Mouse (Mus musculus) limb, embryonic 13.5 days (tissue): Measurements from ENCODE around the gene Steap3. TPM values are rescaled to one million over a fixed set of nuclear protein-coding genes. Genes with fewer than 3 reads are reported as not detected.

Experiments
- ATAC-seq: fragments of 200-750 bp; cut with Nextera tagmentation; 2 replicates; pipeline ENCODE4 v1.8.0; 2017; ENCODE audit warnings: low read depth, moderate number of reproducible peaks, moderate TSS enrichment; ENCODE audit not compliant: low FRiP score
- H3K27ac ChIP-seq: fragments of 300-500 bp; sonication (generic); 2 replicates; pipeline ENCODE4 v1.5.1; 2015; ENCODE audit warnings: inconsistent platforms, mild to moderate bottlenecking, moderate library complexity
- H3K27me3 ChIP-seq: fragments of 300-500 bp; sonication (generic); 2 replicates; pipeline ENCODE4 v1.6.1; 2015; ENCODE audit warnings: mild to moderate bottlenecking, inconsistent platforms
- H3K36me3 ChIP-seq: fragments of 300-500 bp; sonication (generic); 2 replicates; pipeline ENCODE4 v1.6.1; 2015; ENCODE audit warnings: inconsistent platforms, mild to moderate bottlenecking, moderate library complexity
- H3K4me1 ChIP-seq: fragments of 300-500 bp; sonication (generic); 2 replicates; pipeline ENCODE4 v1.6.1; 2015; ENCODE audit warnings: inconsistent platforms
- H3K4me2 ChIP-seq: fragments of 300-500 bp; sonication (generic); replicated peaks from 2 replicates; pipeline ENCODE4 v1.6.1; 2015; ENCODE audit warnings: inconsistent platforms, mild to moderate bottlenecking, moderate library complexity
- H3K4me3 ChIP-seq: fragments of 300-500 bp; sonication (generic); 2 replicates; pipeline ENCODE4 v1.5.1; 2015; ENCODE audit warnings: moderate library complexity, mild to moderate bottlenecking, inconsistent platforms
- H3K9ac ChIP-seq: fragments of 300-500 bp; sonication (generic); 2 replicates; pipeline ENCODE4 v1.6.1; 2015; ENCODE audit warnings: mild to moderate bottlenecking, inconsistent platforms
- H3K9me3 ChIP-seq: fragments of 300-500 bp; sonication (generic); 2 replicates; pipeline ENCODE4 v1.6.1; 2016; ENCODE audit warnings: inconsistent platforms
- WGBS: fragments of 180-500 bp; shearing (Covaris S2); methylation state at CpG from one replicate; pipeline ENCODE4 v1.1.7; 2015; 5-methylcytosine and 5-hydroxymethylcytosine counted together
- polyA plus RNA-seq: library from polyadenylated mRNA; unstranded; fragments of >200 nt; fragmentation: Nextera tagmentation; extraction: Ambion mirVana; gene quantifications from 2 replicates; pipeline ENCODE4 v1.2.1, GENCODE M21; 2015

Gene Steap3
- polyA plus RNA-seq, 1 experiment from 2014 or later, result 5.6 TPM

- peaks cover 43% of the 10 kb centered on the region for H3K4me1 ChIP-seq
- H3K27me3 ChIP-seq, result 0 out of 2 replicates have a peak, but pooled peaks cover 6% of the 10 kb centered on the region
- no peak overlapping the region for H3K4me3 ChIP-seq
Observed at GRCm38 (mm10) chr1:120266460-120266859, 6.0 kb downstream of the Steap3 start.

GRCm38 (mm10) chr1:120264861-120265686 is 7.4 kb downstream of the Steap3 start:
- H3K9me3 ChIP-seq, result no peaks in the 10 kb centered on the region
- WGBS, result 1% methylated on average over 40 of the region's 40 CpGs
- peaks cover 43% of the 10 kb centered on the region for H3K4me1 ChIP-seq
- peak overlapping the region; percentile 62 for H3K9ac ChIP-seq
- peak overlapping the region; percentile 57 for H3K4me3 ChIP-seq
- peak; percentile 89 for ATAC-seq
- 0 out of 2 replicates have a peak, but pooled peaks cover 8% of the 10 kb centered on the region for H3K27me3 ChIP-seq
- no peak overlapping the region for H3K27ac ChIP-seq
- no peaks in the 10 kb centered on the region for H3K36me3 ChIP-seq
- peak overlapping the region; percentile 97 for H3K4me2 ChIP-seq

More at GRCm38 (mm10) chr1:120266460-120266859, 6.0 kb downstream of the Steap3 start:
- whole genome bisulfite sequencing, result 47% methylated on average over 4 of the region's 4 CpGs
- Histone ChIP-seq H3K9ac (no peak overlapping the region), H3K4me2 (no peak overlapping the region), H3K9me3 (no peaks in the 10 kb centered on the region), H3K27ac (no peak overlapping the region), H3K36me3 (no peaks in the 10 kb centered on the region)
- ATAC-seq, result no peak

- 42% methylated on average over 4 of the region's 4 CpGs for WGBS
- H3K4me3 ChIP-seq, result no peak overlapping the region
- no peak for ATAC-seq
- 0 out of 2 replicates have a peak overlapping the region, but pooled peaks have one; percentile 9 for H3K4me2 ChIP-seq
- H3K9ac ChIP-seq, result no peak overlapping the region
- H3K27ac ChIP-seq, result no peak overlapping the region
- H3K9me3 ChIP-seq, result no peaks in the 10 kb centered on the region
- 0 out of 2 replicates have a peak, but pooled peaks cover 9% of the 10 kb centered on the region for H3K27me3 ChIP-seq
- H3K36me3 ChIP-seq, result no peaks in the 10 kb centered on the region
- H3K4me1 ChIP-seq, result peaks cover 54% of the 10 kb centered on the region
Observed at GRCm38 (mm10) chr1:120263226-120263625, 9.3 kb downstream of the Steap3 start.

GRCm38 (mm10) chr1:120261166-120261565 is 11.3 kb downstream of the Steap3 start:
- 0 out of 2 replicates have a peak, but pooled peaks cover 9% of the 10 kb centered on the region for H3K27me3 ChIP-seq
- H3K27ac ChIP-seq, result no peak overlapping the region
- no peak for ATAC-seq
- H3K4me1 ChIP-seq, result peaks cover 53% of the 10 kb centered on the region
- H3K9me3 ChIP-seq, result no peaks in the 10 kb centered on the region
- H3K36me3 ChIP-seq, result no peaks in the 10 kb centered on the region
- WGBS, result 92% methylated on average over 5 of the region's 5 CpGs
- H3K4me3 ChIP-seq, result no peak overlapping the region
- no peak overlapping the region for H3K9ac ChIP-seq
- no peak overlapping the region for H3K4me2 ChIP-seq

- Histone ChIP-seq H3K27ac (no peak overlapping the region), H3K9ac (no peak overlapping the region), H3K27me3 (0 out of 2 replicates have a peak, but pooled peaks cover 9% of the 10 kb centered on the region), H3K4me1 (peaks cover 36% of the 10 kb centered on the region), H3K9me3 (no peaks in the 10 kb centered on the region), H3K4me2 (no peak overlapping the region), H3K4me3 (no peak overlapping the region), H3K36me3 (no peaks in the 10 kb centered on the region)
- ATAC-seq, result no peak
- WGBS, result 81% methylated on average over 7 of the region's 7 CpGs
Observed at GRCm38 (mm10) chr1:120259249-120259648, 13.3 kb downstream of the Steap3 start.

- H3K9me3 ChIP-seq, result no peaks in the 10 kb centered on the region
- peaks cover 32% of the 10 kb centered on the region for H3K4me1 ChIP-seq
- peak overlapping the region; percentile 7; the same call in 1 of the 2 replicates for H3K27ac ChIP-seq
- H3K36me3 ChIP-seq, result no peaks in the 10 kb centered on the region
- peak overlapping the region; percentile 36 for H3K4me2 ChIP-seq
- H3K27me3 ChIP-seq, result 0 out of 2 replicates have a peak, but pooled peaks cover 4% of the 10 kb centered on the region
- no peak overlapping the region for H3K9ac ChIP-seq
- ATAC-seq, result no peak
- H3K4me3 ChIP-seq, result no peak overlapping the region
- 24% methylated on average over 9 of the region's 9 CpGs for WGBS
Observed at GRCm38 (mm10) chr1:120258744-120259143, 13.8 kb downstream of the Steap3 start.

GRCm38 (mm10) chr1:120258245-120258644 is 14.3 kb downstream of the Steap3 start:
- Histone ChIP-seq H3K27me3 (0 out of 2 replicates have a peak, but pooled peaks cover 3% of the 10 kb centered on the region), H3K4me3 (no peak overlapping the region), H3K9me3 (no peaks in the 10 kb centered on the region), H3K27ac (peak overlapping the region; percentile 7; the same call in 1 of the 2 replicates), H3K4me1 (peaks cover 27% of the 10 kb centered on the region), H3K36me3 (no peaks in the 10 kb centered on the region), H3K4me2 (peak overlapping the region; percentile 36), H3K9ac (0 out of 2 replicates have a peak overlapping the region, but pooled peaks have one; percentile 2)
- ATAC-seq, result no peak
- WGBS, result 30% methylated on average over 8 of the region's 8 CpGs

- WGBS, result 84% methylated on average over 6 of the region's 6 CpGs
- H3K4me3 ChIP-seq, result no peak overlapping the region
Observed at GRCm38 (mm10) chr1:120253751-120254150, 18.8 kb downstream of the Steap3 start.

GRCm38 (mm10) chr1:120252519-120253160 is 19.9 kb downstream of the Steap3 start:
- WGBS, result 85% methylated on average over 7 of the region's 7 CpGs
- H3K4me1 ChIP-seq, result 0 out of 2 replicates have a peak, but pooled peaks cover 7% of the 10 kb centered on the region
- no peak for ATAC-seq
- no peaks in the 10 kb centered on the region for H3K9me3 ChIP-seq
- no peak overlapping the region for H3K27ac ChIP-seq
- H3K36me3 ChIP-seq, result no peaks in the 10 kb centered on the region
- H3K27me3 ChIP-seq, result no peaks in the 10 kb centered on the region
- H3K9ac ChIP-seq, result no peak overlapping the region
- H3K4me3 ChIP-seq, result no peak overlapping the region
- no peak overlapping the region for H3K4me2 ChIP-seq

More at GRCm38 (mm10) chr1:120253751-120254150, 18.8 kb downstream of the Steap3 start:
- Histone ChIP-seq H3K9ac (no peak overlapping the region), H3K4me1 (peaks cover 10% of the 10 kb centered on the region), H3K27me3 (no peaks in the 10 kb centered on the region), H3K27ac (no peak overlapping the region), H3K36me3 (no peaks in the 10 kb centered on the region), H3K4me2 (no peak overlapping the region), H3K9me3 (no peaks in the 10 kb centered on the region)
- no peak for ATAC-seq

GRCm38 (mm10) chr1:120251193-120251592 is 21.3 kb downstream of the Steap3 start:
- H3K27me3 ChIP-seq, result no peaks in the 10 kb centered on the region
- H3K27ac ChIP-seq, result no peak overlapping the region
- H3K9me3 ChIP-seq, result no peaks in the 10 kb centered on the region
- no peak overlapping the region for H3K9ac ChIP-seq
- no peak overlapping the region for H3K4me2 ChIP-seq
- no peak overlapping the region for H3K4me3 ChIP-seq
- H3K4me1 ChIP-seq, result 0 out of 2 replicates have a peak, but pooled peaks cover 7% of the 10 kb centered on the region
- no peaks in the 10 kb centered on the region for H3K36me3 ChIP-seq
- 96% methylated on average over 1 of the region's 1 CpGs for whole genome bisulfite sequencing
- ATAC-seq, result no peak

- no peak overlapping the region for H3K9ac ChIP-seq
Observed at GRCm38 (mm10) chr1:120250586-120250985, 21.9 kb downstream of the Steap3 start.

GRCm38 (mm10) chr1:120249842-120250241 is 22.7 kb downstream of the Steap3 start:
- H3K27ac ChIP-seq, result no peak overlapping the region
- H3K4me3 ChIP-seq, result no peak overlapping the region
- no peak overlapping the region for H3K9ac ChIP-seq
- no peak for ATAC-seq
- H3K27me3 ChIP-seq, result no peaks in the 10 kb centered on the region
- 87% methylated on average over 5 of the region's 5 CpGs for WGBS
- 0 out of 2 replicates have a peak, but pooled peaks cover 7% of the 10 kb centered on the region for H3K4me1 ChIP-seq
- H3K9me3 ChIP-seq, result no peaks in the 10 kb centered on the region
- H3K4me2 ChIP-seq, result no peak overlapping the region
- H3K36me3 ChIP-seq, result no peaks in the 10 kb centered on the region

More at GRCm38 (mm10) chr1:120250586-120250985, 21.9 kb downstream of the Steap3 start:
- Histone ChIP-seq H3K27ac (no peak overlapping the region), H3K27me3 (no peaks in the 10 kb centered on the region), H3K4me2 (no peak overlapping the region), H3K36me3 (no peaks in the 10 kb centered on the region), H3K9me3 (no peaks in the 10 kb centered on the region), H3K4me1 (0 out of 2 replicates have a peak, but pooled peaks cover 7% of the 10 kb centered on the region), H3K4me3 (no peak overlapping the region)
- WGBS, result 72% methylated on average over 3 of the region's 3 CpGs
- ATAC-seq, result no peak
